Mouse (Mus musculus): ENCODE measurements at regions not wholly inside any gene's neighbourhood (a gene's known extent, or its start where the extent isn't known, plus 50 kb on each side); places are given as distances from the start of the nearest gene placed in this dataset.

DNA sequence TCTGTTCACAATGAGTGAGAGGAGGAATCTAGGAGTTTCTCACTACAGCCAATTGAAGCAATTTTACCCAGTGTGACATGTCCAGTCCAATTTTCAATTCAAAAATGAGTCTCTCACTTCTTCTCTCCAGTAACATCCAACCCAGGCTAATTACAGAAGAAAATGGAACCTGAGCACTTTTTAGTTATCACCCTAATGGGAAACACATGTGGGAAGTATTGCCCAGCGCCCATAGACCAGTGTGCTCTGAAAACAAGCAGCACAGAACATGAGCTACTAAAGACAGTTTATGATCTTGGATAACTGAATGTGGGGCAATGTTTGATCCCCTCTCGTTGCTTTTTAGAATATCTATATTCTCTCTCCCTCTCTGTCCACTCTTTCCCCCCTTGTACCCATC is 70.5 kb upstream of the Efemp1 start:
- DNase-seq (ENCODE audit: low read depth in 3 of 3, low spot score in 3 of 3) (no peak), ATAC-seq (ENCODE audit: insufficient read depth) (no peak)
- Histone ChIP-seq H3K36me3 (replicated peaks; ENCODE audit: control insufficient read depth, insufficient read depth, low read depth) (no peaks in the 10 kb centered on the region), H3K27ac (no peak overlapping the region), H3K27me3 (ENCODE audit: control insufficient read depth, insufficient read depth, low read length) (no peaks in the 10 kb centered on the region), H3K4me3 (ENCODE audit: insufficient read depth in 1 of 2, low read depth in 2 of 2, low read length in 2 of 2) (no peak overlapping the region), H3K9me3 (ENCODE audit: control insufficient read depth, low read length) (no peaks in the 10 kb centered on the region), H3K4me2 (ENCODE audit: low read depth) (no peak overlapping the region), H3K9ac (replicated peaks) (no peak overlapping the region), H3K4me1 (replicated peaks; ENCODE audit: control insufficient read depth in 2 of 2, insufficient read depth in 2 of 2, low read length in 1 of 2) (no peaks in the 10 kb centered on the region)
- 35% methylated on average over 2 of the region's 2 CpGs for WGBS (ENCODE audit: insufficient replicate concordance)
- TF ChIP-seq CTCF (IDR thresholded peaks at IDR 0.05; ENCODE audit: low read depth) (no peak), EP300 (IDR thresholded peaks at IDR 0.05; ENCODE audit: low read depth) (no peak)

DNA sequence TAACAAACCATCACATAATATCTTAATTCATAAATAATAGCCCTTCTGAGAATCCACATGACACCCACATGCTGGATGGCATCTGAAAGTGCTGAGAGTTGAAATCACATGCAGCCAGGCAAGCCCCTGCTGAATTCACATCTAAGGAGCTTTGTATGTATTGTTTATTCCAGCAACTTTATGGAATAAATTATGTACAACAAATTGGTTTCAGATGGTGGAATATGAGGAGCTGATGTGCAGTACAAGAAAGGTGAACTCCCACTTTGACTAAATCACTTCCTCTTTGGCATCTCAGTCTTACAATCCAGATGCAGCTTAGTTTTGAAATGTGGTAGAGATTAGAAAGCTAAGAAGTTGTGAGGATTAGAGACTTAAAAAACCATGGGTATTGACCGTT is 82.2 kb upstream of the Efemp1 start:
- WGBS (ENCODE audit: insufficient replicate concordance) = 58% methylated on average over 1 of the region's 1 CpGs
- Histone ChIP-seq H3K36me3 (replicated peaks; ENCODE audit: control insufficient read depth, insufficient read depth, low read depth) (no peaks in the 10 kb centered on the region), H3K4me1 (replicated peaks; ENCODE audit: control insufficient read depth in 2 of 2, insufficient read depth in 2 of 2, low read length in 1 of 2) (no peaks in the 10 kb centered on the region), H3K4me3 (ENCODE audit: insufficient read depth in 1 of 2, low read depth in 2 of 2, low read length in 2 of 2) (no peak overlapping the region), H3K4me2 (ENCODE audit: low read depth) (no peak overlapping the region), H3K9me3 (ENCODE audit: control insufficient read depth, low read length) (no peaks in the 10 kb centered on the region), H3K27me3 (ENCODE audit: control insufficient read depth, insufficient read depth, low read length) (no peaks in the 10 kb centered on the region), H3K9ac (replicated peaks) (no peak overlapping the region), H3K27ac (no peak overlapping the region)
- ATAC-seq (ENCODE audit: insufficient read depth) (no peak), DNase-seq (ENCODE audit: low read depth in 3 of 3, low spot score in 3 of 3) (no peak)
- TF ChIP-seq EP300 (IDR thresholded peaks at IDR 0.05; ENCODE audit: low read depth) (no peak), CTCF (IDR thresholded peaks at IDR 0.05; ENCODE audit: low read depth) (no peak)

DNA sequence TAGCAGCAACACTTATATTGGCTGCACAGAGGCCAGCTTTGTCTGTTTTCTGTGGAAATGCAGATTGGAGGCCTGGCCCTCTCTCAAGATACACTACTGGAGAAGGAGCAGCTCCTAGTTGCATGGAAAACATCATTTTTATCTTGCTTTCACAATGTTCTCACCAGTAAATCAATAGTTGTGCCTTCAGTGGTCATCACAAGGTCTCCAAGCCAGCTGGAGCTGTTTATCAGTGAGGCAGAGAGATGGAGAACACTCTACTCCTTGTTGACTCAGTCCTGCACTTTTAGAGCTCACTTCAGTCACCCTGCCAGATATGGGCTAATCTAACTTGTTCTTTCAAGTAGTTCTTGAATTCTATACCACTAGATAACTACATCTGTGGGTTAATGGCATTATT is 92.3 kb upstream of the Efemp1 start:
- ATAC-seq (ENCODE audit: insufficient read depth) = no peak
- Histone ChIP-seq H3K27me3 (ENCODE audit: control insufficient read depth, insufficient read depth, low read length) (no peaks in the 10 kb centered on the region), H3K27ac (no peak overlapping the region), H3K36me3 (replicated peaks; ENCODE audit: control insufficient read depth, insufficient read depth, low read depth) (no peaks in the 10 kb centered on the region), H3K9me3 (ENCODE audit: control insufficient read depth, low read length) (no peaks in the 10 kb centered on the region), H3K9ac (replicated peaks) (no peak overlapping the region), H3K4me1 (replicated peaks; ENCODE audit: control insufficient read depth in 2 of 2, insufficient read depth in 2 of 2, low read length in 1 of 2) (no peaks in the 10 kb centered on the region), H3K4me2 (ENCODE audit: low read depth) (no peak overlapping the region), H3K4me3 (ENCODE audit: insufficient read depth in 1 of 2, low read depth in 2 of 2, low read length in 2 of 2) (no peak overlapping the region)
- TF ChIP-seq CTCF (IDR thresholded peaks at IDR 0.05; ENCODE audit: low read depth) = no peak
- TF ChIP-seq EP300 (IDR thresholded peaks at IDR 0.05; ENCODE audit: low read depth) = no peak
- DNase-seq (ENCODE audit: low read depth in 3 of 3, low spot score in 3 of 3) = no peak

DNA sequence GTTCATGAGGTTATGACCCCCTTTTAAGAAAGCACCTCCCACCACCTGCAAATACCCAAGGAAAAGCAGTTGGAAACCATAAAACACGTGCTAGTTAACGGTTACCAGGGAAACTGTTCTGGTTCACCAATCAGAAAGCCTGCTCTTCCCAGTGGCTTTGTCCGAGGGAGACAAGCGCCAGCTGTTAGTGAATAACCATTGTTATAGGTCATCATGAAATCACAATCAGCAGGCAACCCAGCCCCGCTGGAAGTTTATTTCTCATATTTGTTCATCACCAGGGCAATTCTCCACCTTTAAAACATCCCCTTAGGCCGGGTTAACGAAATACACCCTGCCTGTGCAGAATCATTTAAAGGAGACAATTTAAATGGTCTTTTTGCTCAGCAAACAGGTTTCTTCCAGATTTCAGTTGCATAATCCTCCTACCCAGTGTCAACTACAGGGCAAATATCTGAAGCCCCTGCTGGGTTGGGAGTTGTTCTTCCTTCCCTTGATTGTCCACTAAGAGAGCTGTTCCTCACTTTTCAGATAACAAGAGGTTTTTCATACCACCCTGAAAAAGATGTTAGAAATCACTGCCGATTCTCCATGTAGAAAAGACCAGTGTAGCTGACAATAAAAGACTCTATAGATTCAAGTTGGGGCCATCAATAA is 117.9 kb upstream of the Efemp1 start:
- TF ChIP-seq CTCF (IDR thresholded peaks at IDR 0.05; ENCODE audit: low read depth) (no peak), EP300 (IDR thresholded peaks at IDR 0.05; ENCODE audit: low read depth) (no peak)
- no peak overlapping the region for H3K4me3 ChIP-seq (ENCODE audit: insufficient read depth in 1 of 2, low read depth in 2 of 2, low read length in 2 of 2)
- no peaks in the 10 kb centered on the region for H3K4me1 ChIP-seq (replicated peaks; ENCODE audit: control insufficient read depth in 2 of 2, insufficient read depth in 2 of 2, low read length in 1 of 2)
- WGBS (ENCODE audit: insufficient replicate concordance) = 21% methylated on average over 8 of the region's 8 CpGs
- H3K27me3 ChIP-seq (ENCODE audit: control insufficient read depth, insufficient read depth, low read length) = no peaks in the 10 kb centered on the region
- no peak overlapping the region for H3K27ac ChIP-seq
- DNase-seq (ENCODE audit: low read depth in 3 of 3, low spot score in 3 of 3) (no peak), ATAC-seq (ENCODE audit: insufficient read depth) (no peak)
- no peaks in the 10 kb centered on the region for H3K9me3 ChIP-seq (ENCODE audit: control insufficient read depth, low read length)
- H3K4me2 ChIP-seq (ENCODE audit: low read depth) = no peak overlapping the region
- H3K36me3 ChIP-seq (replicated peaks; ENCODE audit: control insufficient read depth, insufficient read depth, low read depth) = no peaks in the 10 kb centered on the region
- no peak overlapping the region for H3K9ac ChIP-seq (replicated peaks)

- 47% methylated on average over 1 of the region's 1 CpGs for WGBS (ENCODE audit: insufficient replicate concordance)
- no peaks in the 10 kb centered on the region for H3K9me3 ChIP-seq (ENCODE audit: control insufficient read depth, low read length)
- TF ChIP-seq EP300 (IDR thresholded peaks at IDR 0.05; ENCODE audit: low read depth) (no peak), CTCF (IDR thresholded peaks at IDR 0.05; ENCODE audit: low read depth) (no peak)
- no peak overlapping the region for H3K27ac ChIP-seq
- no peak for DNase-seq (ENCODE audit: low read depth in 3 of 3, low spot score in 3 of 3)
- no peak overlapping the region for H3K9ac ChIP-seq (replicated peaks)
- no peak for ATAC-seq (ENCODE audit: insufficient read depth)
- H3K27me3 ChIP-seq (ENCODE audit: control insufficient read depth, insufficient read depth, low read length) = no peaks in the 10 kb centered on the region
- H3K4me2 ChIP-seq (ENCODE audit: low read depth) = no peak overlapping the region
- no peaks in the 10 kb centered on the region for H3K36me3 ChIP-seq (replicated peaks; ENCODE audit: control insufficient read depth, insufficient read depth, low read depth)
- H3K4me1 ChIP-seq (replicated peaks; ENCODE audit: control insufficient read depth in 2 of 2, insufficient read depth in 2 of 2, low read length in 1 of 2) = no peaks in the 10 kb centered on the region
- H3K4me3 ChIP-seq (ENCODE audit: insufficient read depth in 1 of 2, low read depth in 2 of 2, low read length in 2 of 2) = no peak overlapping the region
Measured at GRCm38 (mm10) chr11:28734581-28734931, 118.4 kb upstream of the Efemp1 start.
